11 mouse cellular contexts compared by ENCODE assay signal in genomic region chr2:104001076-104001475, GRCm38 (mm10). TPM values are rescaled to one million over a fixed set of nuclear protein-coding genes. Genes with fewer than 3 reads are reported as not detected.
A peak's percentile ranks its signal among the peaks of the same experiment; 100 is the strongest.
DNase-seq lines count a peak whose midpoint lies in the region; ATAC-seq and TF ChIP-seq lines count a peak whose summit lies in the region.
"Had no signal": no experiment of that assay in that cellular context is flagged by ENCODE, and none has a peak within 500 bp of the region (broad histone marks: within the 10 kb centered on the region; RNA-seq: fewer than 3 reads in every experiment).

No protein-coding gene starts in this region.

- ATAC-seq in megakaryocyte, adult 5-6 weeks (ENCODE audit: poor library complexity, severe bottlenecking): peak; percentile 92

- H3K27ac ChIP-seq in bone marrow, adult 2 months (ENCODE audit: control insufficient read depth, insufficient read depth, low read depth, low read length, poor library complexity): no peak overlapping the region
- H3K27ac ChIP-seq: embryonic facial prominence, embryonic 13.5 days; lung, embryonic 15.5 days had no signal

- no peaks in the 10 kb centered on the region for H3K4me1 ChIP-seq in bone marrow, adult 2 months (ENCODE audit: control insufficient read depth, insufficient read depth, low read length)
- H3K4me1 ChIP-seq: embryonic facial prominence, embryonic 13.5 days; lung, embryonic 15.5 days had no signal

- 4% methylated on average over 2 of the region's 2 CpGs for WGBS in bone marrow, adult 2 months

- DNase-seq in kidney, postnatal 14 days: peak; percentile 14
- DNase-seq in kidney, postnatal 4 days: no peak
- DNase-seq in ES-CJ7 (ENCODE audit: low read depth, low spot score): peak; percentile 80
- DNase-seq in left cerebral cortex, postnatal 4 days: no peak
- no peak for DNase-seq in testis, postnatal 10 days (ENCODE audit: low spot score)
- DNase-seq: right cerebral cortex, postnatal 14 days had no signal

- H3K4me3 ChIP-seq in bone marrow, adult 2 months (replicated peaks; ENCODE audit: control insufficient read depth, low read depth, low read length): no peak overlapping the region
- H3K4me3 ChIP-seq: embryonic facial prominence, embryonic 13.5 days; lung, embryonic 15.5 days had no signal

- TF ChIP-seq CTCF in bone marrow, adult 2 months (IDR thresholded peaks at IDR 0.05; ENCODE audit: control insufficient read depth, insufficient read depth, low read length): peak; percentile 42

- TF ChIP-seq POLR2A in bone marrow, adult 2 months (IDR thresholded peaks at IDR 0.05; ENCODE audit: borderline replicate concordance, control insufficient read depth, low read depth, low read length): no peak

- intact Hi-C loops in left cerebral cortex, postnatal 4 days (cut with DNase I): loop anchor here (10.0 kb wide), 1 partner anchor 216 kb away; no protein-coding TSS in a partner anchor

RNA-seq across cellular contexts. Expression of gene Fbxo3, which starts 26.4 kb away (rescaled TPM):
- 26.1 and 29.1 TPM in 2 replicates for polyA plus RNA-seq in bone marrow, adult 2 months (2011; ENCODE audit: insufficient read depth, insufficient read length, low replicate concordance, missing spikeins)
- total RNA-seq in megakaryocyte, adult 5-6 weeks (2015): 49.8 and 54.2 TPM in 2 replicates
- total RNA-seq in megakaryocyte, adult 5-6 weeks (2017): 49.2 and 49.9 TPM in 2 replicates
- 10 to 100 TPM; 46.9 to 47.2 TPM for total RNA-seq in left cerebral cortex, postnatal 4 days (2021)

RNA-seq across cellular contexts. Expression of gene 4931422A03Rik, which starts 27.1 kb away (rescaled TPM):
- polyA plus RNA-seq in bone marrow, adult 2 months (2011; ENCODE audit: insufficient read depth, insufficient read length, low replicate concordance, missing spikeins): 3.2 and 8.3 TPM in 2 replicates
- 0.27 TPM in 1 of 2 replicates, not detected in the other for total RNA-seq in megakaryocyte, adult 5-6 weeks (2015)
- not detected in 2 replicates for total RNA-seq in megakaryocyte, adult 5-6 weeks (2017)
- not detected for total RNA-seq in left cerebral cortex, postnatal 4 days (2021)
- total RNA-seq: heart, postnatal 14 days had no signal

RNA-seq across cellular contexts. Expression of gene Lmo2, which starts 43.3 kb away (rescaled TPM):
- polyA plus RNA-seq in bone marrow, adult 2 months (2011; ENCODE audit: insufficient read depth, insufficient read length, low replicate concordance, missing spikeins): 110 and 144 TPM in 2 replicates
- total RNA-seq in megakaryocyte, adult 5-6 weeks (2015): 186 and 200 TPM in 2 replicates
- total RNA-seq in megakaryocyte, adult 5-6 weeks (2017): 92.3 and 100 TPM in 2 replicates
- 10 to 100 TPM; 20.4 to 21.0 TPM for total RNA-seq in left cerebral cortex, postnatal 4 days (2021)

Comparison
In these comparisons a context has a peak if more than half of its experiments do, and no peak if none do; other contexts are left out.
1. DNase-seq: peak in kidney, postnatal 14 days (single experiment) and ES-CJ7 (single experiment); none in kidney, postnatal 4 days (0 of 2), left cerebral cortex, postnatal 4 days (single experiment) and testis, postnatal 10 days (single experiment).
2. RNA of gene Lmo2, which starts 43.3 kb away (total RNA-seq): 92.3 to 200 TPM in megakaryocyte, adult 5-6 weeks; 20.4 to 21.0 TPM in left cerebral cortex, postnatal 4 days; every median in the first group is over 4 times any median in the second.